Mouse (Mus musculus) MEL-GATA-1-ER (cell line): ENCODE measurements around the gene Gm21915.

Experiments
- DNase-seq: peaks from one replicate; pipeline ENCODE4 v3.0.0-alpha.2; 2012; ENCODE audit warnings: low read depth; ENCODE audit errors: extremely low read depth

Gene Gm21915

DNA sequence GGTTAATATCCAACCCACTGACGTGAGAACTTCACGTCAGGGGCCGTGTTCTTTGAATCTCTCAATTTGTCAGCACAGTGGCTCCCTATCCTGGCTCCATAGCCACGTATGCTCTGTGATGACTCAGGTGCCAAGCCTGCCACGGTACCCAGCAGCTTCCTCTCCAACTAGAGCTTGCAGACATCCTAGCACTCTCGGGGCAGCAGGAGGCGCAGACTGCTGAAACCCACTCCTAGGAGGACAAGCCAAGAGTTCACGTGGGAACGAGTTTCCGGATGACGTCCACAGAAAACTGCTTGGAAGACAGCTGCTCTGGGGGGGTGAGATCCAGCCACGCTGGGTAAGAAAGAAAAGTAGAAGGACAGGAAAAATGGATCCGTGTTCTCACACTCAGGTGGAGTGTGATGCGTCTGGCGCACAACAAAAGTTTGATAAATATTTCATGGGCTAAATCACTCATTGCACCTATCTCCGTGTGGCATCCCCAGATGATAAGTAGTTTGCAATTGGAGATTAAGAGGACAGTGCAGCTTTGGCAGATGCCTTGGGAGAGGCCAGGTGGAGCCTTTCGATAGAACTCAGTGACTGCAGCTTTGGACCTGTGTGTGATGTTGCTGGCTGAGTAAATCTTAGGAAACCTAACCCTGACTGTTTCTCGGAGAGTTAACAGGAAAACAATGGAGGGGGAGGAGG lies 46.9 kb downstream of the Gm21915 start:
- DNase-seq, result no peak

DNA sequence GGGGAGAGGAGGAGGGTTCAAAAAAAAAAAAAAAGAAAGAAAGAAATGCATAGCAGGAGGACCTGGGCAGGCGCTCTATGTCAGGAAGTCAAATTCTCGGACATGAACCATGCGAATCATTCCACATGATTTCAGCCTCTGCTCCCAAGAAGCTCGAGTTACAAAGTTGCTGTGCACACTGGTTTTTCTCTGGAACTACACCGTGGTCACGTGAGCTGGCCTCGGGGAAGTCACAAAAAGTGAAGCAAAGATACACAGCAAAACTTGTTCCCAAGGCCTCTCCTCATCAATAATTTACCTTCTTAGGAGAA lies 47.4 kb downstream of the Gm21915 start:
- no peak for DNase-seq
